Mouse (Mus musculus): ENCODE measurements around the gene Nfe2. TPM values are rescaled to one million over a fixed set of nuclear protein-coding genes. Genes with fewer than 3 reads are reported as not detected.

Nfe2 gene
- polyA plus RNA-seq, 1 experiment, result not detected

DNA sequence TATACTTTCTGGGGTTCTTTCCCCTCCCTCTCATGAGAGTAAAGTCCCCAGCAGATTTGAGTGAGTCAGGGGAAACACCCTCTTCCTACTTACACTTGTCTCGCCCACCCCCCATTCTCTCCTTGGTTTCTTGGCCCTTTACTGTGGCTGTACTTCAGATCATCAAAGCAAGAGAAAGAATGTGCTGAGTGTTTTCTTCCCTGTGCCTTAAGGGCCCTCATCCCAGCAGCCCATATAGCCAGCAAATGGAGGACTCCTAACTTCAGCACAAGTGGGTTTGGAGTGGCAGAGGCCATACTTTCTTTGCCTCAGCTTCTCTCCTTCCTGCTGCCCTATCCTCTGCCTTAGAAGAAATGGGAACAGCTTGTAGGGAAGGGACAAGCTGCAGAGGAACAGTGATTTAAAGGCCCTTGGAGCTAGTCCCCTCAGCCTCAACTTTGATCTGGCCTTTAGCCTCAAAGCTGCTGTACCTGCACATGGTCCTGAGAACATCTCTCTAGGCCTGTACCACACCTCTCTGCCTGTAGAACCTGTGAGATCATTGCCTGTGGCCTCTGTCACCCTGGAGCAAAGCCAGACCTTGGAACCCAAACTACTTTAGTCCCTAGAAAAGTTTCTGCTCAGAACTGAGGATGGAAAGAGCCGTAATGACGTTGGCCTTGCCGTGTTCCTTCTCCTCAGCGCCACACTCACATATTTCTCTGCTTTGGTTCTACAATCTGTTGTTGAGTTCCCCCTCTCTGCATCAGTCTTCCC lies 40.8 kb upstream of the Nfe2 start:
- Histone ChIP-seq H3K27ac (replicated peaks; ENCODE audit: low read depth, low read length) (no peak overlapping the region), H3K4me1 (ENCODE audit: control insufficient read depth, insufficient read depth, insufficient read length, low read length) (peaks cover 1% of the 10 kb centered on the region; the same call in 1 of the 2 replicates), H3K4me3 (ENCODE audit: insufficient read depth, low read depth, low read length) (no peak overlapping the region)

DNA sequence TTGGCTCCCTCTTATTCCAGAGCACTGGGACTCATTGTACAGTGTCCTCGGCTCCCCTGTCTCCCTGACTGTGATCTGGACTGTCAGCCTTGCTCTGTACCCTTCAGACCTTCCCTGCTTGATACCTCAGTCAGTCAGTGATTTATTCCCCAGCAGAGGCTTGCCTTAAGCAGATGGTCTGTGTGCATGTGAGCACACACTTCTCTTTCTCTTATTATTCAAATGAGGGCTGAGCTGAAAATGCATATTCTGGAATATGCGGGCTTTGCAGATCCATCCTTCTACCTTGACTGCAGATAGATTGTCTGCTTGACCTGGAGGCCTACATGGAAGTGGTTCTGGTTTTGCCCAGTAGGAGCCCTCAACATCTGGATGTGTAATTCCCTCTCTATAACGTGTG lies 39.8 kb upstream of the Nfe2 start:
- Histone ChIP-seq H3K4me3 (ENCODE audit: insufficient read depth, low read depth, low read length) (no peak overlapping the region), H3K4me1 (ENCODE audit: control insufficient read depth, insufficient read depth, insufficient read length, low read length) (no peaks in the 10 kb centered on the region), H3K27ac (replicated peaks; ENCODE audit: low read depth, low read length) (no peak overlapping the region)

DNA sequence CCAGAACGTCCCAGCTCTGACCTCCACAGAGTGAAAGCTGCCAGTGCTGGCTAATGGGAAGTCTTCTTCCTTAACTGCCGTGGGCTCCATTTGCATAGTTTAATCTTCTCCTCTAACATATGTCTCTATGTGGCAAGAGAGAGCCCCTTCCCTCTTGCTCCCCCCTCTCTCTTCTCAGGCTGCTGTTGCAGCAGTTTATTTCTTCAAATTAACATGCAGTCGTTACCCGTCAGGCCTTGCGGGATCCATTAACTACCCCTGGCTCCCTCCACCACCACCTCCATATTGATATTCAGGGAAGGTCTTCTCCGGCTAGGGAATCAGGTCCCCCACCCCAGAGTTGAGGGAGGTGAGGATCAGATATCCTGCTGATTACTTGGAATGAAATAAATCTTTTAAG lies 39.1 kb upstream of the Nfe2 start:
- Histone ChIP-seq H3K4me3 (ENCODE audit: insufficient read depth, low read depth, low read length) (no peak overlapping the region), H3K4me1 (ENCODE audit: control insufficient read depth, insufficient read depth, insufficient read length, low read length) (no peaks in the 10 kb centered on the region), H3K27ac (replicated peaks; ENCODE audit: low read depth, low read length) (no peak overlapping the region)

DNA sequence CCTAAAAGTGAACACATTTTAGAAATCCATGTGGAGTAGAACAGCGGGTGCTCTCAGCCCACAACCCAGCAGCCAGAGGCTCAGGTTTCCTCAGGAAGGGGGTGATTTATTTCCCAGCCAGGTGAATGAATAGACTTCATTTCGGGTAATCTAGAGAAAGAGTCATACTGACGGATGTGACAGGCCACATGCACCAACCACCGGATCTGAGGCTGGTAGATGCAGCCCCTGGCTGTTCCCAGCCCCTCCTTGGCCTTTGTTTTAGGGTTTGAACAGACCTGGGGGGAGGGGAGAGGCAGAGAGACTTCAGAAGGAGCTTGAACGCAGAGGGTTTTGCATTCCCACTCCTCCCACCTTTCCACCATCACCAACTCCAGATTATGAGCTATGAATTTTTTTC lies 37.6 kb upstream of the Nfe2 start:
- H3K4me3 ChIP-seq (ENCODE audit: insufficient read depth, low read depth, low read length), result no peak overlapping the region
- H3K27ac ChIP-seq (replicated peaks; ENCODE audit: low read depth, low read length), result no peak overlapping the region; the same call in 1 of the 2 replicates
- H3K4me1 ChIP-seq (ENCODE audit: control insufficient read depth, insufficient read depth, insufficient read length, low read length), result no peaks in the 10 kb centered on the region

DNA sequence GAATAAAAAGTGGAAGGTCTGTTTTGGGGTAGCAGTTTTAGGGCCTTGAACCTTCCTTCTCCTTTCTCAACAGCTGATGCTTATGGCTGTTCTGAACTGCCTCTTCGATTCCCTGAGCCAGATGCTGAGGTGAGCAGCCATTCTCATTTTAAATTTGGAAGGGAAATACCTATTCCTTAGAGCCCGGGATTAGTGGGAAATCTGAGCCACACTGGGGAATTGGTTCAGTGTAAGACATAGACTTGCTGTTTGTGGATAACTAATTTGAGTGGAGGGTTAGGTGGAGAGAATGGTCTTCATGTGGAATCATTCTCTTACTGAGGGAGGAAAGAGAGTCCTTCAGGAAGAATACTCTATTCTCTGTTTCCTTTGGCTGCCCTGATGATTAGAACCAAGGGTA lies 36.4 kb upstream of the Nfe2 start:
- Histone ChIP-seq H3K27ac (replicated peaks; ENCODE audit: low read depth, low read length) (no peak overlapping the region), H3K4me1 (ENCODE audit: control insufficient read depth, insufficient read depth, insufficient read length, low read length) (no peaks in the 10 kb centered on the region), H3K4me3 (ENCODE audit: insufficient read depth, low read depth, low read length) (no peak overlapping the region)

DNA sequence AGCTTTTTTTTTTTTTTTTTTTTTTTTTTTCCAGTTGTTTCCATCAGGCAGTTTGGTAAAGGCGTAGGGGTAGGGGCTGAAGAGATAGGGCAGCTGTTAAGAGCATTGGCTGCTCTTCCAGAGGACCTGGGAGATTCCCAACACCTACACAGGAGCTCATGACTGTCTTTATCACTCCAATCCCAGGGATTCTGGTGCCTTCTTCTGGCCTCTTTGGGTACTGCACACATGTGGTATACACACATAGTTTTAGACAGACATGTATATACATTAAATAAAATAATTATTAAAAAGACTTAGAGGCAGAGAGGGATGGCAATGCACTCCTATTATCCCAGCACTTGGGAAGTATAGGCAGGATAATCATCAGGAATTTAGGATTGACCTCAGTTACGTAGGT lies 35.2 kb upstream of the Nfe2 start:
- H3K4me1 ChIP-seq (ENCODE audit: control insufficient read depth, insufficient read depth, insufficient read length, low read length), result no peaks in the 10 kb centered on the region
- no peak overlapping the region for H3K4me3 ChIP-seq (ENCODE audit: insufficient read depth, low read depth, low read length)
- H3K27ac ChIP-seq (replicated peaks; ENCODE audit: low read depth, low read length), result no peak overlapping the region

DNA sequence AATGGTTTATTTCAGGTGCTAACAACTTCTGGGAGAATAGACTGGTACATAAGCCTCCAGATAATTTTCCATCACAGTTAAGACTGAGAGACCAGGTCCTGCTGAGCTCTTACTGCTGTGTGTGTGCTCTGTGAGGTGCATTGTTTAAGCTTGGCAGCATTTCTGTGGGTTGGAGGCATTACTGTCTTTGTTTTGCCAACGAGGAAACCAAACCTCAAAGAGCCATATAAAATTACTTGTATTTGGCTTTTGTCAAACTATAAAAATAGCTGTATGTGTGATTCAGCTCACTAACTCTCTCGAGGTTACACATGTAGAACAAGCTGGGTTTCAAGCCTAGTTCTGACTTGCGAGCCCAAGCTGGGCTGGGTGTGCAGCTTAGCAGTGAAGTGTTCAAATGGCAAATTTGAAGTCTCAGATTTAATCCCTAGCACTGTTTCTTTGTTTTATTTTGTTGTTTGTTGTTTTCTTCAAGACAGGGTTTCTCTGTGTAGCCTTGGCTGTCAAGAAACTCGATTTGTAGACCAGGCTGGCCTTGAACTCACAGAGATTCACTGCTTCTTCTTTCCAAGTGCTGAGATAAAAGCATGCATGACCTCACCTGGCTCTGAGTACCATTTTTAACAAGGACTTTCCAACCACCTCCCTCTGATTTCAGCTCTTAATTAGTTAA lies 34.6 kb upstream of the Nfe2 start:
- no peaks in the 10 kb centered on the region for H3K4me1 ChIP-seq (ENCODE audit: control insufficient read depth, insufficient read depth, insufficient read length, low read length)
- H3K27ac ChIP-seq (replicated peaks; ENCODE audit: low read depth, low read length), result no peak overlapping the region

DNA sequence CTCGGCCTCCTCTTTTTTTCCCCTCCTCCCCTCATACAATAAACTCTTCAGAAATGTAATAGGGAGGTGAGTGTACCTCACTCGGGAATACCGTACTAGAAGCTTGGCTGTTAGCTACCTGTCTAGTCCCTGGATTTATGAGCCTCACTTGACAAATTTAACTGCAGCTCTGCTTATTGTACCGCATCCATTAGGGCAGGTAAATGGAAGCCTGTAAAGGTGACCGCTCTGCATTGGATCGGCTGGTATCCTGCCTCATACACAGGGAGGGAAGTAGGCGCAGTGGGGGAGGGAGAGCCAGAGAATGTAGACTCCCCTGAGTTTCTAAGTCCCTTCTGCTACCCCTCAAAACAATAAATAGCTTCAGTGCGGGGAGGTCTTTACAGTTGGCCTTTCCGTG lies 32.6 kb upstream of the Nfe2 start:
- Histone ChIP-seq H3K27ac (replicated peaks; ENCODE audit: low read depth, low read length) (no peak overlapping the region), H3K4me1 (ENCODE audit: control insufficient read depth, insufficient read depth, insufficient read length, low read length) (peaks cover 4% of the 10 kb centered on the region; the same call in 1 of the 2 replicates), H3K4me3 (ENCODE audit: insufficient read depth, low read depth, low read length) (no peak overlapping the region)

More for the DNA sequence above, 34.6 kb upstream of the Nfe2 start:
- no peak overlapping the region for H3K4me3 ChIP-seq (ENCODE audit: insufficient read depth, low read depth, low read length)

DNA sequence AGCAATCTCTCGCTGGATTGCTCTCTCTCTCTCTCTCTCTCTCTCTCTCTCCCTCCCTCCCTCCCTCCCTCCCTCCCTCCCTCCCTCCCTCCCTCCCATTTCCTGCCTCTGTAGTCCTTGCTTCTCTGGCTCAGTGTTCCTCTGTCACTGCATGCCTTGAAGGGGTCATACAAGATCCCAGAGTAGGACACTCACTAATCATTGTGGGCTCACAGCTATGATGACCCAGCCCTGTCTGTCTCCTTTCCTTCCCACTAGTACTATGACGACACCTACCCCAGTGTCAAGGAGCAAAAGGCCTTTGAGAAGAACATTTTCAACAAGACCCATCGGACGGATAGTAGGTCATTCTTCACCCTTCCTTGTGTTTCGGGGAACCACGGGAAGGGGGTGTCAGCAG lies 32.2 kb upstream of the Nfe2 start:
- no peak overlapping the region for H3K4me3 ChIP-seq (ENCODE audit: insufficient read depth, low read depth, low read length)
- peaks cover 4% of the 10 kb centered on the region; the same call in 1 of the 2 replicates for H3K4me1 ChIP-seq (ENCODE audit: control insufficient read depth, insufficient read depth, insufficient read length, low read length)
- no peak overlapping the region for H3K27ac ChIP-seq (replicated peaks; ENCODE audit: low read depth, low read length)

DNA sequence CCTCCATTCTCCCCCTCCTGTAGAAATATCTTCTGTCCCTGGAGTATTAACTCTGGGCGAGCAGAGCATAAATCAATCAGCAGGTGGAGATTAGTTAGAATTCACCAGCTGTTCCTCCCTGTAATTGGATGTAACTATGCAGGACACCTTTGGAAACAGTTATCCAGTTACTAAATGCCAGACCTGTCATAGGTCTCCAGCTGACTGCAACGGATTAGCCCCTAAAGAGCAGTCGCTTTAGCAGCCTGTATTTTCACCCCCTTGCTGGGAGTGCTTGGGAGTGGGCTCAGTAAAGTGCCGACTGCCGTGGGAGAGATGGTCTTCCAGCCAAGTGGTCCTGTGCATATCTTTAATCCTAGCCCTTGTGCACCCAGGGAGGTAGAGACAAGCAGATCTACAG lies 31.4 kb upstream of the Nfe2 start:
- Histone ChIP-seq H3K4me3 (ENCODE audit: insufficient read depth, low read depth, low read length) (no peak overlapping the region), H3K4me1 (ENCODE audit: control insufficient read depth, insufficient read depth, insufficient read length, low read length) (peaks cover 6% of the 10 kb centered on the region; the same call in 1 of the 2 replicates), H3K27ac (replicated peaks; ENCODE audit: low read depth, low read length) (no peak overlapping the region)

DNA sequence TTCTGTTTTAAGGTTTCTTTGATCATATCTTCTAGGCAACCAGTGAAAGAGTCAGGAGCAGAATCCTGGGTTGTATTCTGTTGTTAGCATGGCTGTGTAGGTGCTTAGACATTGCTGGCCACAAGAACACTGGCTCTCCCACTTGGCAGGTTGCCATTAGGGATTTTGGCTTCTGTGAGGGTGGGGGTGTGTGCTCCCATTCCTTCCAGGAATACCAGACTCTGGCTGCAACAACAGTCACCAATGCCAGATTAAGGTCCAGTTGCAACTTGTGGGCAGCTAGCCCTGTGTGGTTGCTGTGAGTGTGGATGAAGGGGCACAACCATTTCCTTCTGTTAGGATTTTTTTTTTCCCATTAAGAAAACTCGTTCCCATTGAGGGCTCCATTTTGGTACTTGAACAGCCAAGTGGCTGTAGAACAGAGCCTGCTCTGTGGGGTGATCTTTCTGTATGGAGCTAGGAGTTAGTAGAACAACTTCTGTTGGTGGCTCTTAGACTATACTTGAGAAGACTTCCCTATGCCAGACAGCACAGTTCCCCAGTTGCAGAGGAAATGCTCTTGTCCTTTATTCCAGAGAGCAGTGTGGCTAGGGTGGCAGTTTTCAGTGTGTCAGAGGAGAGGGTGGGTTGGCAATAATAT lies 27.7 kb upstream of the Nfe2 start:
- peaks cover 6% of the 10 kb centered on the region; the same call in 1 of the 2 replicates for H3K4me1 ChIP-seq (ENCODE audit: control insufficient read depth, insufficient read depth, insufficient read length, low read length)
- H3K27ac ChIP-seq (replicated peaks; ENCODE audit: low read depth, low read length), result no peak overlapping the region
- H3K4me3 ChIP-seq (ENCODE audit: insufficient read depth, low read depth, low read length), result no peak overlapping the region

DNA sequence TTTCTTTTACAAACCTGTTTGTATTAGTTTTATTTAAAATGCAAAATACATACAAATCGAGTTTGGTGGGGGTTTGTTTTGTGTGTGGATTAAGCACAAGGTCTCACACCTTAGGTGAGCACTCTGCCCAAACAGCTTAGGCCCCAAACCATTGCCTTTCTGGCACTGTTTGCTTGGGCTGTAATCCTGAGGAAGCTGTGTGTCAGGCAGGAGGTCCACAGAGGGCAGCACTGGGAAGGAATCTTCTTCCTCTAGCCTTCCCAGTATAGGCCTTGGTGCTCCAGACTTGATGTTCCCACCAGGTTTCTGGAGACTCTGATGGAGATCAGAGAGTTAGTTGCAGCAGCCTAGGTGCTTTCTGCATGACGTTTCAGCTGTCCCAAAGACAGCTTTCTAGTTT lies 26.4 kb upstream of the Nfe2 start:
- Histone ChIP-seq H3K27ac (replicated peaks; ENCODE audit: low read depth, low read length) (no peak overlapping the region), H3K4me1 (ENCODE audit: control insufficient read depth, insufficient read depth, insufficient read length, low read length) (peaks cover 6% of the 10 kb centered on the region; the same call in 1 of the 2 replicates), H3K4me3 (ENCODE audit: insufficient read depth, low read depth, low read length) (no peak overlapping the region)

DNA sequence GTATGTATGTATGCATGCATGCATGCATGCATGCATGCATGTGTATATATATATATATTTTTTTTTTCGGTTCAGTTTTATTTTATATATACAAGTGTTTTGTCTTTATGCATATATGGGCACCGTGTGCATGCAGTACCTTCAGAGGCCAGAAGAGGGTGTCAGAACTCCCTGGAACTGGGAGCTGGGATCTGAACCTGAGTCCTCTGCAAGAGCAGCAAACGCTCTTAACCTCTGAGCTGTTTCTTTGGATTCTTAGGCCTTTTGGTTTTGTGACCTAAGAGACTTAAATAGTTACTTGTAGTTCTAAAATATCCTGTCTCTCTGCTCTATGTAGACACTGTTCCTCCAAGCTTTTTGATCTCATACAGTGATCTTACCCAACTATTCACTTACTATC lies 25.9 kb upstream of the Nfe2 start:
- Histone ChIP-seq H3K4me1 (ENCODE audit: control insufficient read depth, insufficient read depth, insufficient read length, low read length) (peaks cover 6% of the 10 kb centered on the region; the same call in 1 of the 2 replicates), H3K4me3 (ENCODE audit: insufficient read depth, low read depth, low read length) (no peak overlapping the region), H3K27ac (replicated peaks; ENCODE audit: low read depth, low read length) (no peak overlapping the region)

DNA sequence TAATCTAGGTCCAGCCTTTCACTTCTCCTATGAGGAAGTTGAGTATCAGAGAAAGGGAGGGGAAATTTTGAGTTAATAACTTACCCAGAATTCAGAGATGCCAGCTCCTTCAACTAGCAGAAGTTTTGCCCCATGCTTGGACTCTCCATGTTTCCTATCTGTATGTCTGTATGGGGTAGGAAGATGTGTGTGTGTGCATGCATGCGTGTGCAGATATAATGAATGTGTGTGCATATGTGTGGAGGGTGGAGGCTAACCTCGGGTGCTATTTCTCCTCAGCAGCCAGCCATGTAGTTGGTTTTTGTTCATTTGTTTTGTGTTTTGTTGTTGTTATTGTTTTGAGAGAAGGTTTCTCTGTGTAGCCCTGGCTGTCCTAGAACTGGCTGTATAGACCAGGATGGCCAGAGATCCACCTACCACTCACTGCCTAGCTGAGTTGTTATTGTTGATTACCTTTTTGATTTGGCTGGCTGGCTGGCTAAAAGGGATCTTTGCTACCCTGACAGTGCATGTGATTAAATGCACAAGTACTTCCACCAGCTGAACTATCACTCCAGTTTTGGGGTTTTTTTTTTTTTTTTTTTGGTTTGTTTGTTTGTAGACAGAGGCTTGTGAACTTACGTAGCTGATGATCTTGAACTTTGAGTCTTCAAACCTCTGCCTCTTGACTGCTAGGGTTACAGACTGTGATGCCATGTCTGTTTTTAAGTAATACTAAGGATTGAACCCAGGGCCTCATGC lies 23.4 kb upstream of the Nfe2 start:
- Histone ChIP-seq H3K4me3 (ENCODE audit: insufficient read depth, low read depth, low read length) (no peak overlapping the region), H3K4me1 (ENCODE audit: control insufficient read depth, insufficient read depth, insufficient read length, low read length) (peaks cover 6% of the 10 kb centered on the region; the same call in 1 of the 2 replicates), H3K27ac (replicated peaks; ENCODE audit: low read depth, low read length) (no peak overlapping the region)

Data from brown adipose tissue, adult 24 weeks (tissue).